Mouse (Mus musculus) CH12.LX (cell line): ENCODE data around the gene Ciz1. TPM values are rescaled to one million over a fixed set of nuclear protein-coding genes. Genes with fewer than 3 reads are reported as not detected.

ENCODE experiments used
- DNase-seq: peaks from one replicate; pipeline ENCODE4 v3.0.0-alpha.2; 2013; ENCODE audit errors: extremely low read depth
- H3K27ac ChIP-seq: 2 replicates; pipeline ENCODE4 v1.5.1; 2012; ENCODE audit warnings: low read depth, mild to moderate bottlenecking, control low read depth, moderate library complexity; ENCODE audit not compliant: insufficient read depth
- H3K27me3 ChIP-seq: replicated peaks from 2 replicates; pipeline ENCODE3; 2012; ENCODE audit warnings: inconsistent platforms
- H3K36me3 ChIP-seq, 2 experiments: replicated peaks in 1 of 2; 2 replicates each; pipeline versions ENCODE3 to v1.6.1; 2012; ENCODE audit warnings: inconsistent platforms in 1 of 2, low read length in 1 of 2, mild to moderate bottlenecking in 1 of 2, mixed read lengths in 1 of 2, moderate library complexity in 1 of 2; ENCODE audit not compliant: control insufficient read depth in 1 of 2, insufficient read depth in 1 of 2
- H3K4me1 ChIP-seq, 2 experiments: 2 replicates each; pipeline ENCODE4 v1.6.1; 2012; ENCODE audit warnings: inconsistent platforms in 1 of 2, moderate library complexity in 1 of 2; ENCODE audit not compliant: insufficient read depth in 2 of 2, control insufficient read depth in 1 of 2
- H3K4me2 ChIP-seq: 2 replicates; pipeline ENCODE4 v1.6.1; 2012; ENCODE audit warnings: low read depth, mild to moderate bottlenecking, control low read depth; ENCODE audit not compliant: poor library complexity, insufficient read depth, severe bottlenecking
- H3K4me3 ChIP-seq, 3 experiments: fragments of 150-350 bp in 1 of 3; sonication (generic) in 1 of 3; replicated peaks in 1 of 3; 2 replicates each; pipeline versions ENCODE3 to v1.5.1; 2011 to 2012; ENCODE audit warnings: low read depth in 2 of 3, low read length in 2 of 3, mild to moderate bottlenecking in 2 of 3, moderate library complexity in 2 of 3, control low read depth in 1 of 3, improper control_type of control experiment in 1 of 3, inconsistent platforms in 1 of 3, mixed read lengths in 1 of 3; ENCODE audit not compliant: poor library complexity in 1 of 3
- H3K79me2 ChIP-seq: replicated peaks from 2 replicates; pipeline ENCODE4 v1.6.1; 2012; ENCODE audit warnings: mild to moderate bottlenecking, moderate library complexity; ENCODE audit not compliant: control insufficient read depth, poor library complexity, insufficient read depth, severe bottlenecking; ENCODE audit errors: extremely low read depth
- H3K9ac ChIP-seq: 2 replicates; pipeline ENCODE4 v1.6.1; 2012; ENCODE audit warnings: low read depth, mild to moderate bottlenecking, control low read depth, moderate library complexity; ENCODE audit not compliant: insufficient read depth
- H3K9me3 ChIP-seq: replicated peaks from 2 replicates; pipeline ENCODE3; 2012; ENCODE audit warnings: low read length, inconsistent platforms, mixed read lengths
- BHLHE40 ChIP-seq: IDR thresholded peaks from 2 replicates; pipeline ENCODE4 v1.6.1; 2011; ENCODE audit warnings: mild to moderate bottlenecking, low read depth, low read length, improper control_type of control experiment
- CHD1 ChIP-seq: IDR thresholded peaks from 2 replicates; pipeline ENCODE4 v1.6.1; 2012; ENCODE audit warnings: low read depth, low read length, improper control_type of control experiment, inconsistent platforms
- CHD2 ChIP-seq: IDR thresholded peaks from 2 replicates; pipeline ENCODE4 v1.6.1; 2011; ENCODE audit warnings: low read length, improper control_type of control experiment
- CTCF ChIP-seq, 2 experiments: IDR thresholded peaks in 1 of 2; conservative IDR thresholded peaks in 1 of 2; 2 replicates each; pipeline ENCODE4 v1.5.1; 2011 to 2012; ENCODE audit warnings: low read depth in 2 of 2, low read length in 2 of 2, improper control_type of control experiment in 1 of 2, inconsistent platforms in 1 of 2, mild to moderate bottlenecking in 1 of 2, moderate library complexity in 1 of 2
- ELF1 ChIP-seq: IDR thresholded peaks from 2 replicates; pipeline ENCODE4 v1.6.1; 2014; ENCODE audit warnings: low read depth, mild to moderate bottlenecking, inconsistent platforms, low read length, improper control_type of control experiment
- EP300 ChIP-seq: IDR thresholded peaks from 2 replicates; pipeline ENCODE4 v1.6.1; 2011; ENCODE audit warnings: low read length, improper control_type of control experiment
- HCFC1 ChIP-seq: IDR thresholded peaks from 2 replicates; pipeline ENCODE4 v1.6.1; 2012; ENCODE audit warnings: low read depth, mild to moderate bottlenecking, inconsistent platforms, low read length, improper control_type of control experiment
- JUN ChIP-seq: IDR thresholded peaks from 2 replicates; pipeline ENCODE4 v1.6.1; 2011; ENCODE audit warnings: low read depth, mild to moderate bottlenecking, low read length, improper control_type of control experiment, moderate library complexity; ENCODE audit not compliant: insufficient read depth
- JUND ChIP-seq: conservative IDR thresholded peaks from 2 replicates; pipeline ENCODE4 v1.6.1; 2011; ENCODE audit warnings: low read depth, low read length, improper control_type of control experiment
- KAT2A ChIP-seq: IDR thresholded peaks from 2 replicates; pipeline ENCODE4 v1.6.1; 2012; ENCODE audit warnings: low read length, improper control_type of control experiment, inconsistent platforms; ENCODE audit not compliant: insufficient replicate concordance
- MAFK ChIP-seq: IDR thresholded peaks from 2 replicates; pipeline ENCODE4 v1.6.1; 2011; ENCODE audit warnings: low read length, improper control_type of control experiment; ENCODE audit not compliant: insufficient replicate concordance
- MAZ ChIP-seq: IDR thresholded peaks from 2 replicates; pipeline ENCODE4 v1.6.1; 2012; ENCODE audit warnings: low read depth, mild to moderate bottlenecking, inconsistent platforms, low read length, improper control_type of control experiment, moderate library complexity
- MEF2A ChIP-seq: IDR thresholded peaks from 2 replicates; pipeline ENCODE4 v1.6.1; 2014; ENCODE audit warnings: low read depth, mild to moderate bottlenecking, inconsistent platforms, low read length, improper control_type of control experiment, borderline replicate concordance
- NELFE ChIP-seq: IDR thresholded peaks from 2 replicates; pipeline ENCODE4 v1.6.1; 2011; ENCODE audit warnings: low read depth, low read length, improper control_type of control experiment
- NRF1 ChIP-seq: IDR thresholded peaks from 2 replicates; pipeline ENCODE4 v1.6.1; 2014; ENCODE audit warnings: low read depth, mild to moderate bottlenecking, inconsistent platforms, low read length, improper control_type of control experiment, moderate library complexity
- PAX5 ChIP-seq: IDR thresholded peaks from 2 replicates; pipeline ENCODE4 v1.6.1; 2012; ENCODE audit warnings: low read length, inconsistent platforms, mixed read lengths
- POLR2A ChIP-seq: IDR thresholded peaks from 2 replicates; pipeline ENCODE4 v1.6.1; 2011; ENCODE audit warnings: low read depth, mild to moderate bottlenecking, improper control_type of control experiment, low read length
- RAD21 ChIP-seq: IDR thresholded peaks from 2 replicates; pipeline ENCODE4 v1.6.1; 2011; ENCODE audit warnings: low read depth, mild to moderate bottlenecking, low read length, improper control_type of control experiment, moderate library complexity
- SIN3A ChIP-seq: IDR thresholded peaks from 2 replicates; pipeline ENCODE4 v1.6.1; 2012; ENCODE audit warnings: low read length, improper control_type of control experiment, inconsistent platforms
- SMC3 ChIP-seq: IDR thresholded peaks from 2 replicates; pipeline ENCODE4 v1.6.1; 2011; ENCODE audit warnings: low read depth, low read length, improper control_type of control experiment
- TCF12 ChIP-seq: IDR thresholded peaks from 2 replicates; pipeline ENCODE4 v1.6.1; 2014; ENCODE audit warnings: low read depth, mild to moderate bottlenecking, inconsistent platforms, low read length, improper control_type of control experiment
- UBTF ChIP-seq: IDR thresholded peaks from 2 replicates; pipeline ENCODE4 v1.6.1; 2012; ENCODE audit warnings: low read depth, mild to moderate bottlenecking, inconsistent platforms, low read length, improper control_type of control experiment, moderate library complexity
- ZNF384 ChIP-seq: IDR thresholded peaks from 2 replicates; pipeline ENCODE4 v1.6.1; 2012; ENCODE audit warnings: low read depth, low read length, improper control_type of control experiment, inconsistent platforms
- dilution Hi-C: fragments of 300-500 bp; cut with MboI; formaldehyde crosslinking; loops from 2 replicates; pipeline ENCODE4 v1.14.3; 2020; ENCODE audit warnings: low sequenced_read_pairs; ENCODE audit not compliant: extremely low pct_unique_long_range_greater_than_20kb, extremely low pct_ligation_motif_present
- in situ Hi-C: fragments of 300-500 bp; cut with MboI; formaldehyde crosslinking; loops from 3 replicates; pipeline ENCODE4 v1.14.3; 2019; ENCODE audit warnings: low sequenced_read_pairs, low pct_ligation_motif_present, low pct_unique_long_range_greater_than_20kb, mixed read lengths
- polyA plus RNA-seq: library from polyadenylated mRNA; unstranded; fragments of >175 nt; gene quantifications from 2 replicates; pipeline ENCODE4 v1.2.1, GENCODE M21; 2012; ENCODE audit warnings: low read depth; ENCODE audit not compliant: insufficient read length
- total RNA-seq, 2 experiments: library from RNA; depleted of rRNA; stranded (reverse); fragments of 300-350 nt in 1 of 2; fragments of >200 nt in 1 of 2; gene quantifications; 2 replicates each; pipeline ENCODE4 v1.2.3; 2012 to 2014

The Ciz1 gene
- total and polyA plus RNA-seq, 3 experiments: 8.1 to 47.3 (median 20.4) TPM

DNA sequence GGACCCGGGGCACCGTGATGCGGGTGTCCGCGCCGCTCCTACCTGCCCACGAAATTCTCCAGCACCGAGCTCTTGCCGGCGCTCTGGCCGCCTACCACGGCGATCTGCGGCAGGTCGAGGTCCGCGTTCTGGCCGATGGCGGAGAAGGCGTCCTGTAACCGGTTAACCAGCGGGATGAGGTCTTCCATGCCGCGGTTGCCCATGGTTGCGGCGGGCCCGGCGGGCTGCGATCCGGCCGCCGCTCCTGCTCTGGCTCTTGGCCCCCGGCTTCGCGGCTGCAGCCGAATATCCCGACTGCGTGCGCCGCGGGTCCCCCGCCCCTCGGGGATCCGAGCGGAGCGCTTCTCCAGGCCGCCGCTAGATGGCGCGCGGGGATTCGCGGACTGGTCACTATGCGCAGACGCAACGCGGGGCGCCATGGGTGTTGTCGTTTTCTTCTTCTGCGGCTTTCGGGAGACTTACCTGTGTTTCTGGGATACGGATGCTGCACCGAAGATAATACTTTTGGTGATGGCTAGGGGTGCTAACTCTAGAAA is 948 bp downstream of the Ciz1 start, which contains the start of gene Dnm1:
TSS of gene Dnm1 (minus strand) at position 332 of the 536 bp plus-strand sequence.
- in situ Hi-C loops: no loop called here
- Histone ChIP-seq H3K4me2 (peak within 1 kb of the TSS; percentile 48), H3K9ac (peak within 1 kb of the TSS; percentile 23; the same call in 1 of the 2 replicates), H3K9me3 (no peaks in the 10 kb centered on the region), H3K79me2 (no peaks in the 10 kb centered on the region), H3K36me3 (no peaks in the 10 kb centered on the region), H3K4me1 (peaks cover 7 to 23% of the 10 kb centered on the region in 2 experiments), H3K4me3 (peak within 1 kb of the TSS; percentile 39 to 60 (median 43)), H3K27me3 (peaks cover 79% of the 10 kb centered on the region), H3K27ac (no peak within 1 kb of the TSS)
- dilution Hi-C loops: no loop called here
- DNase-seq: peak; percentile 74
- TF ChIP-seq UBTF: peak; percentile 64; the same call in 1 of the 2 replicates
- no peak for TF ChIP-seq EP300
- no peak for TF ChIP-seq JUN
- TF ChIP-seq SIN3A: no peak
- peak; percentile 57 for TF ChIP-seq POLR2A
- TF ChIP-seq ELF1: no peak
- TF ChIP-seq CTCF (conservative IDR thresholded peaks at IDR 0.05 in 1 of 2, IDR thresholded peaks at IDR 0.05 in 1 of 2; ENCODE audit: low read depth in 2 of 2, low read length in 2 of 2): peak in 1 of 2 experiments; percentile 89; a peak in 3 of 4 replicates
- peak; percentile 43; the same call in 1 of the 2 replicates for TF ChIP-seq TCF12
- TF ChIP-seq NRF1: peak; percentile 89
- TF ChIP-seq CHD1: no peak
- no peak for TF ChIP-seq KAT2A
- TF ChIP-seq MAFK: no peak
- no peak for TF ChIP-seq PAX5
- no peak for TF ChIP-seq CHD2
- 0 out of 2 replicates have a peak, but pooled peaks have one; percentile 19 for TF ChIP-seq BHLHE40
- peak; percentile 76 for TF ChIP-seq HCFC1
- peak; percentile 98 for TF ChIP-seq MAZ
- TF ChIP-seq NELFE: peak; percentile 62
- TF ChIP-seq RAD21: peak; percentile 41
- peak; percentile 53 for TF ChIP-seq SMC3
- no peak for TF ChIP-seq ZNF384
- peak; percentile 40; the same call in 1 of the 2 replicates for TF ChIP-seq MEF2A

- Histone ChIP-seq H3K27me3 (peaks cover 79% of the 10 kb centered on the region), H3K9ac (peak overlapping the region; percentile 23; the same call in 1 of the 2 replicates)
Measured at GRCm38 (mm10) chr2:32353836-32354235, 1.7 kb downstream of the Ciz1 start.

More at GRCm38 (mm10) chr2:32353836-32354235, 1.7 kb downstream of the Ciz1 start:
- Histone ChIP-seq H3K27ac (no peak overlapping the region), H3K4me1 (peaks cover 7 to 23% of the 10 kb centered on the region in 2 experiments), H3K4me3 (no peak overlapping the region), H3K36me3 (no peaks in the 10 kb centered on the region), H3K4me2 (no peak overlapping the region), H3K9me3 (no peaks in the 10 kb centered on the region), H3K79me2 (no peaks in the 10 kb centered on the region)
- TF ChIP-seq JUND: no peak
- in situ Hi-C loops: no loop called here
- dilution Hi-C loops: no loop called here
- no peak for DNase-seq
